Mouse (Mus musculus) megakaryocyte, adult 5-6 weeks (primary cell): ENCODE results near the gene Mapk8ip2. TPM values are rescaled to one million over a fixed set of nuclear protein-coding genes. Genes with fewer than 3 reads are reported as not detected.

Experiments used
- ATAC-seq: 2 replicates; pipeline ENCODE4 v1.8.0; 2016; ENCODE audit warnings: mild to moderate bottlenecking, inconsistent platforms; ENCODE audit not compliant: poor library complexity, severe bottlenecking
- total RNA-seq, 2 experiments: library from RNA; stranded (forward) in 1 of 2; stranded (reverse) in 1 of 2; fragments of 153-499, 151-499 nt in 1 of 2; fragments of 221-1000, 200-1000 nt in 1 of 2; gene quantifications; 2 replicates each; pipeline versions ENCODE4 v1.2.3 to v1.2.4; 2015 to 2017

The Mapk8ip2 gene
- total RNA-seq, 2 experiments from 2014 or later, result not detected

- ATAC-seq, result peak; percentile 72
These were observed 528 bp upstream of the Mapk8ip2 start for GRCm38 (mm10) chr15:89452906-89453864.

- ATAC-seq, result no peak
These were observed 1.1 kb downstream of the Mapk8ip2 start for GRCm38 (mm10) chr15:89454857-89455256.

GRCm38 (mm10) chr15:89455642-89456041 is 1.9 kb downstream of the Mapk8ip2 start:
- no peak for ATAC-seq

- ATAC-seq, result peak; percentile 66
These were observed 5.2 kb downstream of the Mapk8ip2 start for GRCm38 (mm10) chr15:89458942-89459341.

GRCm38 (mm10) chr15:89459821-89460220 is 6.1 kb downstream of the Mapk8ip2 start:
- ATAC-seq, result no peak

GRCm38 (mm10) chr15:89460298-89460697 is 6.6 kb downstream of the Mapk8ip2 start:
- no peak for ATAC-seq

- no peak for ATAC-seq
These were observed 7.6 kb downstream of the Mapk8ip2 start for GRCm38 (mm10) chr15:89461321-89461720.

- no peak for ATAC-seq
These were observed 8.5 kb downstream of the Mapk8ip2 start for GRCm38 (mm10) chr15:89462176-89462575.

GRCm38 (mm10) chr15:89463334-89464235 is 9.9 kb downstream of the Mapk8ip2 start:
- ATAC-seq, result no peak

GRCm38 (mm10) chr15:89465052-89465451 is 11.3 kb downstream of the Mapk8ip2 start:
- no peak for ATAC-seq

GRCm38 (mm10) chr15:89468577-89468976 is 14.9 kb downstream of the Mapk8ip2 start:
- ATAC-seq, result peak; percentile 63

GRCm38 (mm10) chr15:89471476-89471875 is 17.8 kb downstream of the Mapk8ip2 start:
- no peak for ATAC-seq

GRCm38 (mm10) chr15:89473370-89473769 is 19.7 kb downstream of the Mapk8ip2 start:
- no peak for ATAC-seq

GRCm38 (mm10) chr15:89473921-89474320 is 20.2 kb downstream of the Mapk8ip2 start:
- no peak for ATAC-seq

GRCm38 (mm10) chr15:89474596-89475292 is 21.0 kb downstream of the Mapk8ip2 start:
- ATAC-seq, result no peak

GRCm38 (mm10) chr15:89475293-89475600 is 21.5 kb downstream of the Mapk8ip2 start:
- no peak for ATAC-seq

- ATAC-seq, result peak; percentile 88
These were observed 22.1 kb downstream of the Mapk8ip2 start for GRCm38 (mm10) chr15:89475611-89476474.

GRCm38 (mm10) chr15:89476475-89476815 is 22.7 kb downstream of the Mapk8ip2 start:
- ATAC-seq, result peak; percentile 25

GRCm38 (mm10) chr15:89477091-89477491 is 23.4 kb downstream of the Mapk8ip2 start, which contains the start of gene Arsa:
TSS of gene Arsa (minus strand) at chr15:89477425.
- ATAC-seq, result no peak

- no peak for ATAC-seq
These were observed 24.1 kb downstream of the Mapk8ip2 start for GRCm38 (mm10) chr15:89477806-89478205.
